ENCODE assay signal across 21 mouse cellular contexts in genomic region chr11:120026941-120027340, GRCm38 (mm10). TPM values are rescaled to one million over a fixed set of nuclear protein-coding genes. Genes with fewer than 3 reads are reported as not detected.
DNase-seq lines count a peak whose midpoint lies in the region; TF ChIP-seq lines count a peak whose summit lies in the region.
"Had no signal": no experiment of that assay in that cellular context is flagged by ENCODE, and none has a peak within 500 bp of the region (broad histone marks: within the 10 kb centered on the region; RNA-seq: fewer than 3 reads in every experiment).

No protein-coding gene starts in this region.

- no peak overlapping the region for H3K27ac ChIP-seq in kidney, adult 2 months (ENCODE audit: insufficient read depth, low read depth, low read length)
- H3K27ac ChIP-seq in layer of hippocampus, adult 2 months = peak overlapping the region; percentile 19; the same call in 1 of the 2 replicates
- H3K27ac ChIP-seq in gastrocnemius, adult 2 months = no peak overlapping the region
- H3K27ac ChIP-seq: embryonic facial prominence, embryonic 12.5 days; embryonic facial prominence, embryonic 15.5 days; forebrain, embryonic 12.5 days; forebrain, embryonic 15.5 days; hindbrain, embryonic 12.5 days; hindbrain, embryonic 15.5 days had no signal

- WGBS in kidney, adult 2 months = 69% methylated on average over 3 of the region's 3 CpGs

- no peaks in the 10 kb centered on the region for H3K36me3 ChIP-seq in kidney, adult 2 months (ENCODE audit: control insufficient read depth, insufficient read depth, low read length)
- H3K36me3 ChIP-seq: embryonic facial prominence, embryonic 12.5 days; embryonic facial prominence, embryonic 15.5 days; forebrain, embryonic 12.5 days; forebrain, embryonic 15.5 days; hindbrain, embryonic 12.5 days; hindbrain, embryonic 15.5 days had no signal

- peaks cover 6% of the 10 kb centered on the region; the same call in 1 of the 2 replicates for H3K4me1 ChIP-seq in kidney, adult 2 months (ENCODE audit: control insufficient read depth, insufficient read depth, low read length)

- no peak overlapping the region for H3K4me3 ChIP-seq in kidney, adult 2 months (ENCODE audit: insufficient read depth, low read depth, low read length)
- H3K4me3 ChIP-seq in layer of hippocampus, adult 2 months = no peak overlapping the region
- H3K4me3 ChIP-seq in gastrocnemius, adult 2 months = no peak overlapping the region
- H3K4me3 ChIP-seq: embryonic facial prominence, embryonic 12.5 days; embryonic facial prominence, embryonic 15.5 days; forebrain, embryonic 12.5 days; forebrain, embryonic 15.5 days; hindbrain, embryonic 12.5 days; hindbrain, embryonic 15.5 days had no signal

- intact Hi-C loops in gastrocnemius, adult 2 months (cut with DNase I) = no loop called here

- DNase-seq in cerebellum, postnatal 10 days = peak; percentile 65 to 67
- DNase-seq in cerebellum, postnatal 25 days = no peak
- peak; percentile 64 for DNase-seq in kidney, adult 2 months
- DNase-seq in kidney, adult 18-20 months = no peak
- no peak for DNase-seq in layer of hippocampus, adult 2 months (ENCODE audit: low spot score in 2 of 2)
- no peak for DNase-seq in layer of hippocampus, postnatal 25 days (ENCODE audit: extremely low spot score in 1 of 2, low spot score in 1 of 2)
- peak; percentile 50 to 78 for DNase-seq in kidney, postnatal 25 days
- DNase-seq in gastrocnemius, adult 2 months = no peak
- DNase-seq: adrenal gland, adult 8-10 months; adrenal gland, postnatal 25 days; cerebellum, adult 11-12 months; cerebellum, adult 8-10 months; gastrocnemius, postnatal 14 days; heart, adult 11 months had no signal

- no peak for TF ChIP-seq CTCF in kidney, adult 2 months (conservative IDR thresholded peaks at IDR 0.05; ENCODE audit: insufficient read depth, insufficient read length, low read depth, low read length)
- no peak for TF ChIP-seq CTCF in layer of hippocampus, adult 2 months (conservative IDR thresholded peaks at IDR 0.05)
- no peak for TF ChIP-seq CTCF in gastrocnemius, adult 2 months (IDR thresholded peaks at IDR 0.05)

- no peak for TF ChIP-seq POLR2A in kidney, adult 2 months (IDR thresholded peaks at IDR 0.05; ENCODE audit: low read depth, low read length)

- no peaks in the 10 kb centered on the region for H3K27me3 ChIP-seq in kidney, adult 2 months (replicated peaks; ENCODE audit: control insufficient read depth, insufficient read depth, low read length)
- H3K27me3 ChIP-seq: embryonic facial prominence, embryonic 12.5 days; embryonic facial prominence, embryonic 15.5 days; forebrain, embryonic 12.5 days; forebrain, embryonic 15.5 days; hindbrain, embryonic 12.5 days; hindbrain, embryonic 15.5 days had no signal

RNA-seq across cellular contexts. Expression of gene Aatk, which starts 20.0 kb away (rescaled TPM):
- polyA plus RNA-seq in kidney, adult 2 months (2012; rRNA removed) = 5.1 and 6.8 TPM in 2 replicates
- total RNA-seq in layer of hippocampus, adult 2 months (2021) = 100 to 1,000 TPM; 196 to 207 TPM
- total RNA-seq in layer of hippocampus, postnatal 25 days (2021) = 100 to 1,000 TPM; 221 to 225 TPM
- 1 to 10 TPM; 2.8 to 2.9 TPM for total RNA-seq in gastrocnemius, adult 2 months (2021)
- polyA plus RNA-seq: activated CD4-positive, CD25-positive, alpha-beta regulatory T cell, adult 4 months had no signal

RNA-seq across cellular contexts. Expression of gene Cep131, which starts 59.7 kb away (rescaled TPM):
- polyA plus RNA-seq in kidney, adult 2 months (2012; rRNA removed) = 5.8 and 6.8 TPM in 2 replicates
- total RNA-seq in layer of hippocampus, adult 2 months (2021) = 10 to 100 TPM; 35.6 to 37.0 TPM
- total RNA-seq in layer of hippocampus, postnatal 25 days (2021) = 10 to 100 TPM; 31.7 to 37.2 TPM
- total RNA-seq in gastrocnemius, adult 2 months (2021) = 1 to 10 TPM; 5.3 to 9.5 TPM

Comparison
In these comparisons a context has a peak if more than half of its experiments do, and no peak if none do; other contexts are left out.
1. DNase-seq: peak in cerebellum, postnatal 10 days (2 of 2), kidney, adult 2 months (single experiment) and kidney, postnatal 25 days (2 of 2); none in cerebellum, postnatal 25 days (0 of 2), kidney, adult 18-20 months (single experiment), layer of hippocampus, adult 2 months (0 of 2), layer of hippocampus, postnatal 25 days (0 of 2) and gastrocnemius, adult 2 months (single experiment).
2. RNA of gene Aatk, which starts 20.0 kb away (total RNA-seq): 221 to 225 TPM in layer of hippocampus, postnatal 25 days and 196 to 207 TPM in layer of hippocampus, adult 2 months; 2.8 to 2.9 TPM in gastrocnemius, adult 2 months; every median in the first group is over 10 times any median in the second.